Mouse (Mus musculus) midbrain, embryonic 15.5 days (tissue): ENCODE data around the gene Gm28374. TPM values are rescaled to one million over a fixed set of nuclear protein-coding genes. Genes with fewer than 3 reads are reported as not detected.

Experiments used
- ATAC-seq: fragments of 200-750 bp; cut with Nextera tagmentation; replicated peaks from 2 replicates; pipeline ENCODE4 v1.8.0; 2017; ENCODE audit warnings: moderate TSS enrichment
- H3K27ac ChIP-seq: fragments of 300-500 bp; sonication (generic); 2 replicates; pipeline ENCODE4 v1.5.1; 2015; ENCODE audit warnings: mild to moderate bottlenecking, inconsistent platforms
- H3K27me3 ChIP-seq: fragments of 300-500 bp; sonication (generic); replicated peaks from 2 replicates; pipeline ENCODE4 v1.6.1; 2015; ENCODE audit warnings: inconsistent platforms
- H3K36me3 ChIP-seq: fragments of 300-500 bp; sonication (generic); replicated peaks from 2 replicates; pipeline ENCODE4 v1.6.1; 2015; ENCODE audit warnings: inconsistent platforms
- H3K4me1 ChIP-seq: fragments of 300-500 bp; sonication (generic); 2 replicates; pipeline ENCODE4 v1.6.1; 2015; ENCODE audit warnings: inconsistent platforms
- H3K4me2 ChIP-seq: fragments of 300-500 bp; sonication (generic); 2 replicates; pipeline ENCODE4 v1.6.1; 2015; ENCODE audit warnings: inconsistent platforms, mild to moderate bottlenecking, moderate library complexity
- H3K4me3 ChIP-seq: fragments of 300-500 bp; sonication (generic); 2 replicates; pipeline ENCODE4 v1.5.1; 2015; ENCODE audit warnings: mild to moderate bottlenecking, inconsistent platforms
- H3K9ac ChIP-seq: fragments of 300-500 bp; sonication (generic); 2 replicates; pipeline ENCODE4 v1.6.1; 2015; ENCODE audit warnings: mild to moderate bottlenecking, inconsistent platforms
- H3K9me3 ChIP-seq: fragments of 300-500 bp; sonication (generic); 2 replicates; pipeline ENCODE4 v1.6.1; 2016; ENCODE audit warnings: inconsistent platforms
- WGBS: fragments of 180-500 bp; shearing (Covaris S2); methylation state at CpG from one replicate; pipeline ENCODE4 v1.1.7; 2015; ENCODE audit warnings: mixed read lengths; 5-methylcytosine and 5-hydroxymethylcytosine counted together
- polyA plus RNA-seq: library from polyadenylated mRNA; unstranded; fragments of >200 nt; fragmentation: Nextera tagmentation; extraction: Ambion mirVana; gene quantifications from 2 replicates; pipeline ENCODE4 v1.2.1, GENCODE M21; 2015

The Gm28374 gene
- polyA plus RNA-seq, 1 experiment from 2014 or later = 1.5 TPM

DNA sequence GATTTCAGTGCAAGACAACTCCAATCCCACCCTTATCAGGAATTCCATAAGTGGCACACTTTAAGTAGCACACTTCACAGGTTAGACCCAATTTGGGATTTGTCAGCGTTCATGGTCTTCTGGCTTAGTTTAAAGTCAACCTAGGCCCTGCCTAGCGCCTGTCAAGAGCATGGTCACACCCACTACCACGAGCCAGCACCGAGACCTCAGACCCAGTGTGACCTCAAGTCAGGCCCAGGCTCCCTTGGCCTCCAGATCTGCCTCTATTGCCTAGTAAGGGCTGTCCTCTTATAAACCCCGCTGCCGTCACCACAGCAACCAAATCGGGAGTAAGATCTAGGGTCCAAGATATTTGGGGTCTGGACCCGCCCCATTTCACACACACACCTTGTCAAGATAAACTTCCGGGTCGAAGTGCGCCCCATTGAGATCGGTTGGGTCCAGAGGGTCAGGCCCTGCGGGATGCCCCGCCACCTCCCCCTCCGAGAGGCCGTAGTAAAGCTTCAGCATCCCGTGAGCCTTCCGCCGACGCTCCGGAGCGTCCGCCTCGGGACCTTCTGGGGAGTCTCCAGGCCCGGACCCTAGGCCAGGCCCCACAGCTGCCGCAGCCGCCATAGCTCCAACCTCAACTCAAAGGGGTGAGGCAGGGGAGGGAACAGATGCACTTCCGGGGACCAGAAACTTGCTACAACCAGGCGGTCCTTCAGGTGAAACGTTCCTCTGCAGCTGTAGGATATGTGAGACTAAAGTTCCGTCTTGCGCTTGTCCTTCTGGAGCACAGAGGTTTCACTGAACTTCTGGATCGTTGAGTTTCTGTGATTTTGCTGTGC lies 5.3 kb downstream of the Gm28374 start, which contains the start of gene Vps51:
Vps51 (minus strand) TSS at position 668 of the 830 bp plus-strand sequence.
- Histone ChIP-seq H3K4me3 (peak within 1 kb of the TSS; percentile 79), H3K9me3 (no peaks in the 10 kb centered on the region), H3K27me3 (no peaks in the 10 kb centered on the region), H3K36me3 (peaks cover 15% of the 10 kb centered on the region; the same call in 1 of the 2 replicates), H3K4me2 (peak within 1 kb of the TSS; percentile 95), H3K9ac (peak within 1 kb of the TSS; percentile 75), H3K27ac (peak within 1 kb of the TSS; percentile 89), H3K4me1 (peaks cover 20% of the 10 kb centered on the region)
- WGBS = 2% methylated on average over 33 of the region's 33 CpGs
- ATAC-seq = peak; percentile 87

DNA sequence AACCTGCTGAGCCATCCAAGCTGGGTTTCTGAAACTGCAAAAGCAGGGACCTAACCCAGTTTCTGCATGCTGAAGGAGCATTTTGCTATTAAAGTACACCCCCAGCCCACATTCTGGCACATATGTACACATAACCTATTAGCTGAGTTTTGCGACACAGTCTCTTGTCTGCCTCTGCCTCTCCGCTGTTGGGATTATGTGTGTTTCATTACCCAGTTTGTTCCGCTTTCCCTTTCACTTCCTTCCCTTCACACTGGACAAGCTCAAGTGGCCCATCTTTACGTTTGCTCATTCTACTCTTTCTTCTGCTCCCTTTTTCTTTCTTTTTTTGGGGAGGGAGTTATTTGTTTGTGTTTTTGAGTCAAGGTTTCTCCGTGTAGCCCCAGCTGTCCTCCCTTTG lies 8.2 kb downstream of the Gm28374 start:
- Histone ChIP-seq H3K4me1 (peaks cover 20% of the 10 kb centered on the region), H3K4me2 (no peak overlapping the region), H3K27ac (no peak overlapping the region), H3K27me3 (no peaks in the 10 kb centered on the region), H3K4me3 (no peak overlapping the region), H3K36me3 (peaks cover 23% of the 10 kb centered on the region), H3K9me3 (no peaks in the 10 kb centered on the region), H3K9ac (no peak overlapping the region)
- WGBS = 89% methylated on average over 5 of the region's 5 CpGs
- ATAC-seq = no peak

DNA sequence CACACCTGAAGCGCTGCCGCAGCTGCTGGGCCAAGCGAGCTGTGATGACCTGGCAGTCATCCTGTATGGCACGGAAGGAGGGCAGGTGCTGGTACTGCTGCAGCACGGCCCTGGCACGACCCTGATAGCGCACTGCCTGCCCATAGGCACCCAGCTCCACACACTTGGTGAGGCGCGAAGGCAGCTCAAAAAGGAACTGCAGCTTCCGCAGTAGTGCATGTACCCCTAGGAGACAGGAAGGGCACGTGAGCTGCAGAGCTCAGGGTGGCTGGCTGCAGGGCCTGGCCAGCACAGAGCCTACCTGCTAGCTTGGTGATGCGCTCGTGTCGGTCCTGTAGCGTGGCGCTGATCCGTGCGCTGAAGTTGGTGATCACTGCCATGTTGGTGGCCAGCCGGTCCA lies 10.8 kb downstream of the Gm28374 start:
- no peaks in the 10 kb centered on the region for H3K9me3 ChIP-seq
- H3K27me3 ChIP-seq = no peaks in the 10 kb centered on the region
- no peak overlapping the region for H3K27ac ChIP-seq
- H3K4me3 ChIP-seq = no peak overlapping the region
- peaks cover 28% of the 10 kb centered on the region for H3K4me1 ChIP-seq
- H3K4me2 ChIP-seq = no peak overlapping the region
- no peak for ATAC-seq
- H3K36me3 ChIP-seq = peaks cover 23% of the 10 kb centered on the region
- WGBS = 98% methylated on average over 19 of the region's 19 CpGs
- no peak overlapping the region for H3K9ac ChIP-seq

DNA sequence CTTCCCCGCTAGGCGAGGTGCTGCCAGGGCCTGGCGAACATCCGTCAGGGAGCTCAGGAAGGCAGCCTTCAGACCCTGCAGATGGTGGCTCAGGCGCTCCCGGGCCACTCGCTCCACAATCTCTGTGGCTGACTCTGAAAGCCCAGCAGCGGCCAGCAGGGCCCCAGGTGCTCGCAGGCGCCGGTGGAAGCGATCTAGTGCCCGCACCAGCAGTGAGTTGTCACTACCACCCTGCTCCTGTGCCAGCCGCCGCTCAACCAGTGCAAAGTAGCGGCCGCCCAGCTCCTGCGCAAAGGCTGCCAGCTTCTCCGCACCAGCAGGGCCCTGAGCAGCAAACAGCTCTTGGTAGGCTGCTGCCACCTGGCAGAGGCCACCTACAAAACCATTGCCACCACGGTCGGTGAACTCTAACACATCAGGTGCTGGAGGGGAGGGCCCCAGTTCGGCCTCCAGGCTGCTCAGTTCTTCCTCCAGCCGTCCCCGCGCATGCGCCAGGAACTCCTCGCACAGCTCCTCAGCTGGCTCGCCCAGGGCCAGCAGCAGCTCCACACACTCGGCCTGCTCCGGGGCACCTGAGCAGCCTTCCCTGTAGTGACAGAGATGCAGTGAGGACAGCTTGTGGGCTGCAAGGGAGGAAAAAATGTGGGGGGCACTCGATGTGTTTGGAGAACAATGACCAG lies 11.3 kb downstream of the Gm28374 start:
- no peak for ATAC-seq
- H3K4me3 ChIP-seq = no peak overlapping the region
- peaks cover 28% of the 10 kb centered on the region for H3K4me1 ChIP-seq
- no peak overlapping the region for H3K27ac ChIP-seq
- H3K36me3 ChIP-seq = peaks cover 23% of the 10 kb centered on the region
- H3K4me2 ChIP-seq = no peak overlapping the region
- no peaks in the 10 kb centered on the region for H3K9me3 ChIP-seq
- H3K9ac ChIP-seq = no peak overlapping the region
- WGBS = 92% methylated on average over 31 of the region's 31 CpGs
- no peaks in the 10 kb centered on the region for H3K27me3 ChIP-seq

DNA sequence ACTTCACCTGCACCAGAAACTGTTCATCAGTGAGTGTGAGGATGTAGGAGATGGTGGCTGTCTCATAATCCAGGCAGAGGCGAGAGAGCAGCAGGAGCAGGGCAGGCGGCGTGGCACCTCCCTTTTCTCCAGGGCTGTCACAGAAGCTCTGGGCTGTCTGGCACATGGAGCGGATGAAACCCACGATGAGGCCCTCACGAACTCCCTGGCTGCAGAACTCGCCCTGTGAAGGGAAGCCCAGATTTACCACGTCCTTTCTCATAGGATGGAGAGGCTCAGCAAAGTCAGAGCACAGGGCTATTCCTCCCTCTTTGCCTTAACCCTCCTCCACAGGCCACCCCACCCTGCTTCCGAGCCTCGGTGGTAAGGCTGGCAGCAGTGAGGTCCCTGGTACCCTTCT lies 12.2 kb downstream of the Gm28374 start:
- no peak overlapping the region for H3K27ac ChIP-seq
- H3K36me3 ChIP-seq = peaks cover 23% of the 10 kb centered on the region
- no peak overlapping the region for H3K4me3 ChIP-seq
- H3K4me1 ChIP-seq = peaks cover 24% of the 10 kb centered on the region
- H3K4me2 ChIP-seq = no peak overlapping the region
- no peaks in the 10 kb centered on the region for H3K27me3 ChIP-seq
- ATAC-seq = no peak
- no peaks in the 10 kb centered on the region for H3K9me3 ChIP-seq
- H3K9ac ChIP-seq = no peak overlapping the region
- 94% methylated on average over 10 of the region's 10 CpGs for WGBS

DNA sequence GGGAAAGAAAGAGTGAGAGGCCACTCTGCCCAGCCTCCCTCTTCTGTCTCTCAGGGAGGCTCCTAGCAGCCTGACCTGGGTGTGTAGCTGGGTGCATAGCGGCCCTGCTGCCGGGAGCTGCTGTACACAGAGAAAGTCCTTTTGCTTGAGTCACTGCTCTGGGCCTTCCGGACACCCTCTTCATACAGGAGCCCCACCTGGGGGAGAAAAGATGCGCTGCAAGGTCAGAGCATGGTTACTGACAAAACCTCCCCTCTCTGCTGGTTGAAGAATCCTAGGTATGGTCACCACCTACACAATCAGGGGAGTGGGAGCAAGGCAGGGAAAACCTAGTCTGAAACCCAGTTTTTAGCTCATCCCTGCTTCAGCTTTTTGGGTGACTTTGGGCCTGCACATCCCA lies 13.1 kb downstream of the Gm28374 start:
- 81% methylated on average over 4 of the region's 4 CpGs for WGBS
- ATAC-seq = no peak
- H3K4me2 ChIP-seq = no peak overlapping the region
- no peak overlapping the region for H3K9ac ChIP-seq
- no peaks in the 10 kb centered on the region for H3K9me3 ChIP-seq
- no peak overlapping the region for H3K27ac ChIP-seq
- peaks cover 23% of the 10 kb centered on the region for H3K36me3 ChIP-seq
- H3K4me3 ChIP-seq = no peak overlapping the region
- H3K4me1 ChIP-seq = peaks cover 24% of the 10 kb centered on the region
- no peaks in the 10 kb centered on the region for H3K27me3 ChIP-seq

DNA sequence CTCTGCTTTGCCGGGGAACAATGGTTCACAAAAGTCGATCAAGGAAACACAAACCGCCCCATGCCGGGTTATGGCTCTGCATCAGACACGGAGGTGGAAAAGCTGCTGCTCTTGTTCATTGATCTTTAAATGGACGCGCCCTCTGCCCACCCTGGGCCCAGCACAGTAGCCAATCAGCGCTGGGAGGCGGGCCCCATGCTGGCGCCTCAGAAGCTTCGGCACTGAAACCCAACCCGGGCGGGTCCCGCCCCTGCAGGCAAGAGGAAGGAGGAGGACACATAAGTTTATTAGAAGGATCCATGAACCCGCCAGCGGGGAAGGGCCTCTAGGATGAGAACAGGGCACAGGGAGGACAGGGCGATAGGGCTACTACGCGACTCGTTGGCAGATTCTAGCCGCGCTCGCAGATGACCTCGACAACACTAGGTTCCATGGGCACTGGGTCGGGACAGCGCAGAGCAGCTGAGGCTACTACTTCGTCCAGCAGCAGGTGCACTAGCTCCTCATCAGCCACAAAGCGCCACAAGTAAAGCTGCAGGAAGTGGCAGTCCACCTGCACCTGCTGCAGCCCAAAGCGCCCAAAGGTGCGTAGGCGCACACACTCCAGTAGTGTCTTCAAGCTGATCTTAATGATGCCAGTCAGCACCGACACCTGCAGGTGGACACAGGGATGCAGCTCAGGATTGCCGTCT lies 14.2 kb downstream of the Gm28374 start, which contains the start of gene Tm7sf2:
Tm7sf2 (minus strand) TSS at position 650 of the 692 bp plus-strand sequence.
- H3K27me3 ChIP-seq = no peaks in the 10 kb centered on the region
- H3K4me2 ChIP-seq = peak within 1 kb of the TSS; percentile 95
- peaks cover 33% of the 10 kb centered on the region for H3K4me1 ChIP-seq
- peak within 1 kb of the TSS; percentile 87 for H3K9ac ChIP-seq
- 9% methylated on average over 33 of the region's 33 CpGs for WGBS
- no peaks in the 10 kb centered on the region for H3K9me3 ChIP-seq
- H3K36me3 ChIP-seq = peaks cover 19% of the 10 kb centered on the region
- H3K4me3 ChIP-seq = peak within 1 kb of the TSS; percentile 66
- ATAC-seq = peak; percentile 94
- H3K27ac ChIP-seq = peak within 1 kb of the TSS; percentile 93

DNA sequence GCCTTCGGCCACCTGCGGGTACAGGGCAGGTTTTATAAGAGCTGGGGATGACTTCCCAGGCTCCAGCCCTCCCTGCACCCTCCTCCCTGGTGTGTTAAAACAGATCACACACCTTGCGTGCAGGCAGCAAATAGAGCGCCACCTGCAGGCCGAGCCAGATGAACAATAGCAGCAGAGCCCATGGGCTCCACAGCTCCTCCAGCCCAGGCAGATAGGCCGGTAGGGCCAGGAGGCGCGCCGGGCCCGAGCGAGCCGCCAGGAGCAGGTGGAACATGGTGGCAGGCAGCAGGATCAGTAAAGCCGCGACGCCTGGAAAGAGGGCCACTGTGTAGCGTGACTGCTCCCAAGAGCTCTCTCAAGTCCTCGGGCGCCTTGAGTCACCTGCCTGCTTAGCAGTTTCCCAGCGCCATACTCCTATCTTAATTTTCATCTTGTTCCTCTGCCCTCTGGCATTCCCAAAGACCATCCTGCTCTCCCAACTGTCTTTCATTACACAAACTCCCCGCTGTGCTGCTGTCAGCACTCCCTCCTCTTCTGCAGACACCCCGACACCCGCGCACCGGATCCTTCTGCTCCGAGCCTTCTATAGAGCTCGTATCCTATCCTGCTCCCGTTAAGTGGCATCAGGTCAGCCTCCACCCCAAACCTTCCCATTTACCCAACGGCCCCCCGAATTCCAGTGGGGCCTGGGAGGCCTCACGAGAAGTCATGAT lies 14.9 kb downstream of the Gm28374 start:
- 2% methylated on average over 30 of the region's 30 CpGs for WGBS
- ATAC-seq = peak; percentile 79
- H3K4me2 ChIP-seq = peak overlapping the region; percentile 95

DNA sequence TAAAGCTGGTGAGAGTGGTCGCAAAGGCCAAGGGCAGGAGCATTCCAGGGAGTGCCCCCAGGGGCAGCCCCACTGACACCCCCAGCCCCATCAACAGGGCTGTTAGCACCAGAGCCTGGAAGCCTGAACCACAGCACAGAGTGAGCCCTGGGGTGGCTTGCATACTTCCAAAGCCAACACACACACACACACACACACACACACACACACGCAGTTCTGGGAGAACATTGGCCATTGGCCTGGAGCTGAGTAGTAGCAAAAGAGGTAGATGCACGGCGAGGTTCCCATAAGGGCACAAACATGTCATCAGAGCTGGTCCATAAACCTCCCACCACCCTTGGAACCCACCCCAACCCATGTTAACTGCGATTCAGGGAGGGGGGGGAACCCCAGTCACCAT lies 15.5 kb downstream of the Gm28374 start:
- peaks cover 18% of the 10 kb centered on the region for H3K36me3 ChIP-seq
- H3K9ac ChIP-seq = peak overlapping the region; percentile 87
- H3K4me2 ChIP-seq = peak overlapping the region; percentile 95
- peaks cover 46% of the 10 kb centered on the region for H3K4me1 ChIP-seq
- WGBS = 42% methylated on average over 5 of the region's 5 CpGs
- peak overlapping the region; percentile 66 for H3K4me3 ChIP-seq
- H3K9me3 ChIP-seq = no peaks in the 10 kb centered on the region
- peak; percentile 16 for ATAC-seq
- no peaks in the 10 kb centered on the region for H3K27me3 ChIP-seq
- H3K27ac ChIP-seq = peak overlapping the region; percentile 93

More for the DNA sequence above, 14.9 kb downstream of the Gm28374 start:
- peak overlapping the region; percentile 93 for H3K27ac ChIP-seq
- peak overlapping the region; percentile 87 for H3K9ac ChIP-seq
- no peaks in the 10 kb centered on the region for H3K27me3 ChIP-seq
- H3K9me3 ChIP-seq = no peaks in the 10 kb centered on the region
- peak overlapping the region; percentile 66 for H3K4me3 ChIP-seq
- peaks cover 40% of the 10 kb centered on the region for H3K4me1 ChIP-seq
- H3K36me3 ChIP-seq = peaks cover 19% of the 10 kb centered on the region

DNA sequence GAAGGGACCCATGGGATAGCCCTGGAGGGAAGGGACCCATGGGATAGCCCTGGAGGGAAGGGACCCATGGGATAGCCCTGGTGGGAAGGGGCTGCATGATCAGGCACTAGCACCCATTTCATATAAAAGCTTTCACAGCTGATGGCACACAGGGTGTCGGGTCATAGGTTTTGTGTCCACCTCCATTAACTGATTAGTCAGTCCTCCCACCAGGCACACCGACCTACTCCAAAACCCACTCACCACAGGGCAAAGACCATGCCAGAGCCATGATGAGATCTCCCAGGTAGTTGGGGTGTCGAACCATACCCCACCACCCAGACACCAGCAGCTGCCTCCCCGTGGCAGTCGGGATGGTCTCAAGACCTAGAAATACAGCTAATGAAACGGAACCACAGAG lies 19.0 kb downstream of the Gm28374 start:
- Histone ChIP-seq H3K4me3 (no peak overlapping the region), H3K9ac (no peak overlapping the region), H3K27ac (no peak overlapping the region), H3K4me2 (no peak overlapping the region), H3K27me3 (no peaks in the 10 kb centered on the region), H3K4me1 (peaks cover 58% of the 10 kb centered on the region), H3K9me3 (no peaks in the 10 kb centered on the region), H3K36me3 (no peaks in the 10 kb centered on the region)
- ATAC-seq = no peak
- 91% methylated on average over 6 of the region's 6 CpGs for WGBS

DNA sequence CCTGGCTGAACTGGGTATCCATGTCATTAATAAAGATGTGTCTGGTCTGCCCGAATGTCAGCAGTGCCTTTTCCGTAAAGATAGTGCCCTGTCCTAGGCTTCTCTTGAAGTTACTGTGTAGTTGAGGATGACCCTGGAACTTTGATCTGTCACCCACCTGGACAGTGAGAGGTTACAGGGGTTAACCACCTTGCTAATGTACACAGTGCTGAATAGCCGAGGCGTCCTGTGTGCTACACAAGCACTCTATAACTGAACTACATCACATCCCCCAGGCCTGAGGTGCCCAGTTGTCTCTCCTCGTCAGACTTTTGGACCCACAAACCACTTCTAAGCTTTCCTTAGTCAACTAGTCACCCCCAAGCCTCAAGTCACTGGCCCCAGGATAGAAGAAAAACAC lies 19.6 kb downstream of the Gm28374 start:
- Histone ChIP-seq H3K9ac (peak overlapping the region; percentile 88), H3K4me3 (peak overlapping the region; percentile 70), H3K36me3 (no peaks in the 10 kb centered on the region), H3K27me3 (no peaks in the 10 kb centered on the region), H3K4me1 (peaks cover 54% of the 10 kb centered on the region), H3K9me3 (no peaks in the 10 kb centered on the region), H3K4me2 (peak overlapping the region; percentile 97), H3K27ac (0 out of 2 replicates have a peak overlapping the region, but pooled peaks have one; percentile 88)
- no peak for ATAC-seq
- WGBS = 81% methylated on average over 5 of the region's 5 CpGs
